Mouse (Mus musculus) CD4-positive, CD25-positive, alpha-beta regulatory T cell, adult 4 months (primary cell): ENCODE results near the gene Prss8. TPM values are rescaled to one million over a fixed set of nuclear protein-coding genes. Genes with fewer than 3 reads are reported as not detected.

Experiments
- ATAC-seq: one replicate; pipeline ENCODE4 v1.8.0; 2017
- polyA plus RNA-seq, 2 experiments: library from polyadenylated mRNA; unstranded; fragments of 100-300 nt; shearing (Covaris generic); gene quantifications; one replicate each; pipeline ENCODE4 v1.2.1; 2017

The Prss8 gene
- polyA plus RNA-seq, 2 experiments from 2014 or later, result not detected

DNA sequence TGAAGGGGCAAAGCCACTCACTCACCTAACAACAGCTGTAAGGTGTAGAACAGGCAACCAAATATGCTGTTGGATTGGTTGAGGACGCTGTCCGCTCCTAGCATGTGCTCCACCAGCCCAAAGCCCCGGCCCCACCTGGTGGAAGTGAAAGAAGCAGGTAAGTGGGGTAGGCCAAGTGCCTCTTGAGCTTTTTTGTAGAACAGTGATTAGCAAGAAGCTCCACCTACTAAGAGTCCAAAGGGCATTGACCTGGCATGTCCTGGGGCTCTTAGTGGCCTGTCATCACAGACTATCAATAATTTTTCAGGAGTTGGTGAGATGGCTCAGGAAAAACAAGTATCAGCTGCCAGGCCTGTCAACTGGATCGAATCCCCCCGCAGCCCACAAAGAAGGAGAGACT is 35.4 kb downstream of the Prss8 start:
- ATAC-seq, result no peak

DNA sequence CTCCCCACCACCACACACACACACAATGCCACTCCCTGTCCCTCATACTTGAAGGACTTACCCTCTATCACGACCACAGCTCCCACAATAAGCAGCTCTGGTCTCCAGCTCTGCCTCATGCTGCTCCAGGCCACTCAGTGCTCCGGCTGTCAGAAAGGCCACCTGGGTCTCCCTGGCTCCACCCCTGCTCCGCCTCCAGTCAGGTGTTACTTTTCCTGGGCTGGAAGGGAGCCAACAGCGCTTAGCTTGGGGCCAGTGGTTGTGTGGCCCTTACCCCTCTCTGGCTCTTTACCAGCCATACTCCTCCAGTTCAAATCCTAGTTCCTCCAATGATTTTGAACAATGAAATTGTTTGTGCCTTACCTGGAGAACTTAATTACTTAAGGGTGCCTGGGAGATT is 39.1 kb downstream of the Prss8 start, which contains the start of gene Prss53:
Gene Prss53 (minus strand): TSS at position 173 of the 400 bp plus-strand sequence.
- no peak for ATAC-seq

DNA sequence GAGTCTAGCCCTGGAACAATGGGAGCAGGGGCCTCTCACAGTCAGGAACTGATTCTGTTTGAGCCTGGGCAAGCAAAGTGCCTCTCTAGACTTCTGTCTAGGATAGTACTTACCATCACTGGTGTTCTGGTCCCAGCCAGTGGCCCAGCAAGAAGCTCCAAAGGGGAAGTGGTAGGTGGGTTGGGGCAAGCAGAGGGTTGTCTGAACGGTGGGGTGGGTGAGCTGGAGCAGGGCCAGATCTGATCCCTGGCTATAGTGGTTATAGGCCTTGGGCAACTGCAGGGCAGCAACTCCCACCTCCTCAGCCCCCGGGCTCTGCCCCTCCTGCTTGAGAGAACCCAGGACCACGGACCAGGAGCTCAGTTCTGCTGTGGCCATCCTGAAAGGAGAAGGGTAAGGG is 41.1 kb downstream of the Prss8 start:
- no peak for ATAC-seq

DNA sequence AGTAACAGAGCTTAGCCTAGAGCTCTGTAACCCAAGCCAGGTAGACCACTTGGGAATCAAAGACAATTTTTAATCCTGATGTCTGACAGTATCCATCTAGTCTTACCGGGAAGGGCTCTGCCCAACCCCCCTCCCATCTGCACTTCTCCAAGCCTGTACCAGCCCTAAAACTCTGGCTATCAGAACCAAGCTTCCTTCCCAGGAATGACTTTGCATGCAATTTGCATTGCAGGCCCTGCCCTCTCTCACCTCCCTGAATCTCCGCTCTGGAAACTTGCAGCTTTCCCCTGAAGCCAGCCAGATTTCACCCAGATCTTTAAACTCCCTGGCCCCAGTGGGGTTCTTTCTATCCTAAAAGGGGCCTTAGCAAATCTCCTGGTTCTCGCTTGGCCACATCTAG is 42.1 kb downstream of the Prss8 start:
- no peak for ATAC-seq

DNA sequence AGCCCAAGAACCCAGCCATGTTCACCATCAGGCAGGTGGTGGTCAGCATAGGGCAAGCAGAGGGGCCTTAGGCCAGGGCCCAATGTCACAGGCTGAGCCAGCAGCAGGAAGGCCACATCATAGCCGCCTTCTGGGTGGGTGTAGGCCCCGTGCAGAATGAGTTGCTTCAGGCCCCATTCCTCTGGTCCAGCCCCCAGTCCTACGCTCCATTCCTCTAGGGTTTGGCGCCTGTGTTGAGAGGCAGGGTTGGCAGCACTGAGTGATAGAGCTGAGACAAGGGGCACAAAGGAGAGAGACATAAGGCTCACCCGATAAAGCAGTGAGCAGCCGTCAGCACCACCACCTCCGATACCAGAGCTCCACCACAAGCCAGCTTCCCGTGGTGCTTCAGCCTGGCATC is 42.7 kb downstream of the Prss8 start:
- no peak for ATAC-seq

DNA sequence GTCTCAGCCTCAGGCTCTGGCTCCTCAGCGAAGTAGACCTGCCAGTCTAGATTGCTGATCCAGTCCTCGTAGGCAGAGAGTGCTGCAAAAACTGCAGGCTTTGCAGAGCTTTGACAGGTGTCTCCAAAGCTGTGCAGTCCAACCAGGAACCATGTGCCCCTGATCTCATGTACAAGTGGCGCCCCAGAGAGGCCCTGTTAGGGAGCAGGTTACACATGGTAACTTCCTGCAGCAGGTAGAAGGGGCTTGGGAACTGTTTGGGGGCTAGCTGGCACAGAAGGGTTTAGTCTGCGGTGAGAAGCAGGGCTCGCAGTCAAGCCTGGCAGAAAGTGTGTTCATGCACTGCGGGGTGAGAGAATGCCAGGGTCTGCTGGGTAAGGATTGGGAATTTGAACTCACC is 43.4 kb downstream of the Prss8 start:
- no peak for ATAC-seq

DNA sequence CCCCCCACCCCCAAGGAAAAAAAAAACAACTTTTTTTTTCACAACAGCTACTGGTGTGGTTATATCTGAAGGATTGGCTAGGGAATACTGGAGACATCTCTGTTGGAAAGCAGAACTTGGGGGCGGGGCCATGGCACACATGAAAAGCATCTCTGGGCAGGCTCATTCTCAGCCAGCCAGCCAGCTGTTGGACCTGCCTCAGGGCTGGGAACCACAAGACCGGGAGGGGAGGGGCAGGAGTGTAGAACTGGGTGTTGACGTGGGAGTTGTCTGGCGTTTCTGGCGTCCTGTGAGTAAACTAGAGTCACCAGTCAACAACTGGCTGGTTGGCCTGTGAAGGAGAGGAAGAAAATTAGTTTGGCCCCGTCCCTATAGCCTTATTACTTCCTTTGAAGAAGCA is 44.0 kb downstream of the Prss8 start:
- no peak for ATAC-seq

DNA sequence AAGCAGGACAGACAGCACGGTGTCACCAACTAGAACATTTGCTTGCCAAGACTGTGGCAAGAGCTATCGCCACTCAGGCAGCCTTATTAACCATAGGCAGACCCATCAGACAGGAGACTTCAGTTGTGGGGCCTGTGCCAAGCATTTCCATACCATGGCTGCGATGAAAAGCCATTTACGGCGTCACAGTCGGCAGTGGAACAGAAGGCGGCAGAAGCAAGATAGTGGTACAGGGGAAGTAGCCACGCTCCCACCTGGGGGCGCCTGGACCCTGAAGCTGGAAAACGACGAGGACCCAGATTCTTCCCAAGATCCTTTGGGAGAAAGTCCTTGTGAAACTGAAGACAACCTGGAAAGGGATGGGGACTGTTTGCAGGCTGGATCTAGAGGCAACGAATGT is 49.5 kb downstream of the Prss8 start:
- no peak for ATAC-seq

DNA sequence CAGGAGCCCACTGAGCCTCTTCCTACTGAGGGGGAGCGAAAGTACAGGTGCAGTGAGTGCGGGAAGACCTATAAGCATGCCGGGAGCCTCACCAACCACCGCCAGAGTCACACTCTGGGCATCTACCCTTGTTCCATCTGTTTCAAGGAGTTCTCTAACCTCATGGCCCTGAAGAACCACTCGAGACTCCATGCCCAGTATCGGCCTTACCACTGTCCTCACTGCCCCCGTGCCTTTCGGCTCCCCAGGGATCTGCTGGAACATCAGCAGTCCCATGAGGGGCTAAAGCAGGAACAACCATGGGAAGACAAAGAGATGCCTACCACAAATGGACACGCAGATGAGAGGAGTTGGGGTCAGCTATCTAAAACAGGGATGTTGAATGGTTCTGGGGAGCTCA is 50.6 kb downstream of the Prss8 start:
- no peak for ATAC-seq

DNA sequence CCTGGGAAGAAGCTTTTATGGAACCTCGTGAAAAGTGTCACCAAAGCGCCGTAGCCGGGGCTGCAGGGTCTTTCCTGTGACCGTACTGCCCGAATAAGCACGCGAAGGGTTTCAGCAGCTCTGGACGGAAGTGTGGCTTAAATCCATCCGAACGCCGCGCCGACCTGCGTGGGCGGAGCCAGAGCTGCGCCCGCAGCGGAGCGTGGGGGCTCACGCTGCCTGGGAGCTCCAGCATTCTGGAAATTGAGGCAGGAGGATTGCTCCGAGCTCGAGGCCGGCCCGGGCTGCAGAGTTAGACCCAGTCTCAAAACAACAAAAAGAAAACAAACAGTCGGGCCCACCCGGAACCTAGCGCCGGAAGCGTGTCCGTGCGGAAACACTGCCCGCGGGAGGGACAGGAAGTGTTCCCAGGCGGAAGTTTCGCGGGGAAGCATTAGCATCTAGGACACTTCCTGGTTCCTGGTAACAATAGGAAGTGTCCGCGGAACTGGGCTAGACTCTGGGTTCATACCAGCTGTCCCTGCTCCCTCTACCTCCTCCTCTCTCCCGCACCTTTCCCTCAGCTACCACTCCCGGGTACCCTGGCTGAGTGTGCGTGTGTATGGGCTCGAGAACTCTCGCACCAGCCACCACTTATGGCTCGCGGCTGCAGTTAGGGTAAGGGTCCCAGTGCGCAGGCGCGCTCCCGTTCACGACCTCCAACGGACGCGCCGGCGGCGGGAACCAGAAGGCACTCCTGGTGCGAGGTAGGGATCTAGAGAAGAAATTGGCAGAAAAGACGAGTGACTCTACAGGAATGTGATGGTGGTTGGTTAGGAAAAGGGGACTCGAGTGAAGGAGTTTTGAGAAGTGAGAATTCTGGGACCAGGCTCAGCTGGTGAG is 53.2 kb downstream of the Prss8 start, which contains the start of gene Zfp668:
Gene Zfp668 (minus strand): TSS at position 362 of the 882 bp plus-strand sequence.
- peak; percentile 55 for ATAC-seq

DNA sequence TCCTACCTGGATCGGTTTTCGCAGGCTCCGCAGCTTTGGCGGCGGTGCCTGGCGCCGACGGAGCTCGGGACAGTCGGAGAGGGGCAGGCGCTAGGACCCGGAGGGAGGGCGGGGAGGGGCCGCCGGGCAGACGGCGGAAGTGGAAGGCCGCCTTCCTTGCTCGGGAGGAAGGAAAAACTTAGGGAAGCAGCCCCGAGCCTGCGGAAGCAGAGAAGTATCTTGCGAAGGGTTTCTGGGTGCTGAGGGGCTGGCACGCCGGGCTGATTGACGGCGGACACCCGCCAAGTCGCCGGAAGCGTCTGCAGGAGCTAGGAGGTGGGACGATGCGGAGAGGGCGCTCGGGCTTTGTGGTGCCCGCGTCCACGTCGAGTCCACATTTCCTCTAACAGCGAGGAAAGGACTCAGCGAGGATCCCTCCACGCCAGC is 53.9 kb downstream of the Prss8 start, which contains the start of gene Zfp646:
Gene Zfp646 (plus strand): TSS at position 181 of the 426 bp plus-strand sequence.
- ATAC-seq, result peak; percentile 58

Other genes starting within 250 kb of the Prss8 start
- gene Bcl7c, start 221.2 kb downstream of the Prss8 start, polyA plus RNA-seq, result 1 to 10 TPM; 3.2 to 5.5 TPM
- gene Ctf1, start 217.4 kb downstream of the Prss8 start, polyA plus RNA-seq, result not detected
- gene Ctf2, start 197.9 kb downstream of the Prss8 start, polyA plus RNA-seq, result not detected
- gene Fbxl19, start 185.6 kb downstream of the Prss8 start, polyA plus RNA-seq, result under 1 TPM; 0.12 to 0.62 TPM
- 10 to 100 TPM; 12.8 to 15.4 TPM for gene Orai3, start 160.3 kb downstream of the Prss8 start, polyA plus RNA-seq
- gene Setd1a, start 153.4 kb downstream of the Prss8 start, polyA plus RNA-seq, result 1 to 10 TPM; 5.8 to 6.6 TPM
- under 1 TPM; 0.65 to 0.99 TPM for gene Gm49388, start 144.5 kb downstream of the Prss8 start, polyA plus RNA-seq
- 1 to 10 TPM; 3.9 to 6.8 TPM for gene Hsd3b7, start 129.5 kb downstream of the Prss8 start, polyA plus RNA-seq
- gene Stx4a, start 105.8 kb downstream of the Prss8 start, polyA plus RNA-seq, result 100 to 1,000 TPM in 1 of 2 experiments, 10 to 100 TPM in 1; 62.0 to 110 TPM
- not detected for gene Stx1b, start 105.6 kb downstream of the Prss8 start, polyA plus RNA-seq
- 10 to 100 TPM; 25.1 to 29.0 TPM for gene Zfp646, start 53.9 kb downstream of the Prss8 start, polyA plus RNA-seq
- gene Zfp668, start 53.3 kb downstream of the Prss8 start, polyA plus RNA-seq, result 10 to 100 TPM in 1 of 2 experiments, 1 to 10 TPM in 1; 9.0 to 10.6 TPM
- gene Prss53, start 39.1 kb downstream of the Prss8 start, polyA plus RNA-seq, result 1 to 10 TPM in 1 of 2 experiments, under 1 TPM in 1; 0.85 to 1.2 TPM
- gene Gm21974, start 34.6 kb downstream of the Prss8 start, polyA plus RNA-seq, result not detected
- 10 to 100 TPM; 43.3 to 58.0 TPM for gene Vkorc1, start 34.5 kb downstream of the Prss8 start, polyA plus RNA-seq
- gene Bckdk, start 26.0 kb downstream of the Prss8 start, polyA plus RNA-seq, result 100 to 1,000 TPM in 1 of 2 experiments, 10 to 100 TPM in 1; 59.0 to 108 TPM
- 10 to 100 TPM; 39.8 to 41.9 TPM for gene Kat8, start 17.6 kb downstream of the Prss8 start, polyA plus RNA-seq
- 1 to 10 TPM; 2.5 to 4.3 TPM for gene Prss36, start 16.6 kb upstream of the Prss8 start, polyA plus RNA-seq
- gene Fus, start 37.4 kb upstream of the Prss8 start, polyA plus RNA-seq, result 10 to 100 TPM; 59.4 to 88.7 TPM
- gene Pycard, start 63.8 kb upstream of the Prss8 start, polyA plus RNA-seq, result 100 to 1,000 TPM; 247 to 260 TPM
- not detected for gene Trim72, start 73.8 kb upstream of the Prss8 start, polyA plus RNA-seq
- gene Itgam, start 132.5 kb upstream of the Prss8 start, polyA plus RNA-seq, result under 1 TPM; 0.56 to 0.70 TPM
- gene Gm49368, start 132.6 kb upstream of the Prss8 start, polyA plus RNA-seq, result not detected
- gene Itgax, start 199.4 kb upstream of the Prss8 start, polyA plus RNA-seq, result not detected
- under 1 TPM in 1 of 2 experiments, not detected in 1; 0.15 TPM for gene Itgad, start 224.3 kb upstream of the Prss8 start, polyA plus RNA-seq